Mouse (Mus musculus): ENCODE data around the gene Cep170b.
A peak's percentile ranks its signal among the peaks of the same experiment; 100 is the strongest.

Gene Cep170b

DNA sequence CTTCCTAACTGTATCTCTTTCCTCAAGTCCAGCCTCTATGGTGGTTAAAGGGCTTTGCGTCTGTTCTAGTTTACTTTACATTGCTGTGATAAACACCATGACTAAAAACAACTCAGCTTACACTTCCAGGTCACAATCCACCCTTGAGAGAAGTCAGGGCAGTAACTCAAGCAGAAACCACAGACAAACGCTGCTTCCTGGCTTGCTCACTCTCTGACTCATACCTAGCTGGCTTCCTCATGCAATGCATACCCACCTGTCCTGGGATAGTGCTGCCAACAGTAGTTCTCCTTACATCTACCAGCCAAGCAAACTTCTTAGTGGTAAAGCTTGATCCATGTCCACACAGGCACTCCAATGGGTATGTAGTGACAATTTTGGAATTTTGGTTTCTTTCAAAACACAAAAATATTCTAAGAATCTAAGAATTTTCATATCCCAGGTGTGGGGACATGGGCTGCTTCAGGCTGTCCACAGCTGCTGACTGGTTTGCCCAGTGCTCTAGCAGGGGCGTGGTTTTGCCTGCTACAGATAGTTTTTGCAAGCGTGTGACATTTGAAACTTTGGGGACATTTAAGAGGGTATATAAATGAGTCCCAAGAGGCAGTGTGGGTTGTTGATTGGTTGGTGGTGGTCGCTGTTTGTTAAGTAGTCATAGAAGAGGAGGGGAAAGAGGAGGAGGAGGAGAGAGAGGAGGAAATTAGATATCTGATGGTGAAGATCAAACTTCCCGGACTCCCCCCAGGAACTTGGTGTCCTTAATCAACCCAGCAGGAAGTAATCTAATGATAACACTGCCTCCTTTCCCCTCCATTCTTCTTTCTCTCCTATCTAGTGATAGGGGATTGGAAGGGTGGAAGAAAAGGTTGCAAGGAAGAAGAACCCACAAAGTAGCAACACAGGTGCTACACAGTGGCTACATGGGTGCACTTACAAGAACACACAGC is 17.6 kb upstream of the Cep170b start:
- DNase-seq (ENCODE audit: low read depth, low spot score), result peak; percentile 86

- peak; percentile 82 for DNase-seq (ENCODE audit: low read depth, low spot score)
Observed at GRCm38 (mm10) chr12:112706704-112707572, 13.3 kb upstream of the Cep170b start.

- no peak for DNase-seq (ENCODE audit: low read depth, low spot score)
Observed at GRCm38 (mm10) chr12:112707573-112707869, 12.7 kb upstream of the Cep170b start.

DNA sequence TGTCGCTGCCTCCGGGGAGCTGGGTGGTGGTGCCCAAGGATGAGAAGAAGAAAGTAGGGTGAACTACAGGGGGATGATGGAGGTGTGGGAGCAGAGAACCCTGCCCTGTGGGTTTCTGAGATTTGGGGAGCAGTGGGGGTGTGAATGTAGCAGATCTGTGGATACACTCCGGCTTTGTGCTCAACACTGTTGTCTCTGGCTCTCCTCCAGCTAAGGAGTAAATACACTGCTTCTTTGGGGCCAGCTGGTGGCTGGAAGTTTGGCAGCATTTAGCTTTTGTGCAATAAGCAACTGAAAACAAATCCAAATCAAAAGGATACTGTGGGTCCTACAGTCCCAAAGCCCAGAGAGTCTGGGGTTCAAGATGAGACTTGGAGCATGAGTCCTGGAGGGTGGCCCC is 6.3 kb upstream of the Cep170b start:
- DNase-seq (ENCODE audit: low read depth, low spot score), result peak; percentile 69

DNA sequence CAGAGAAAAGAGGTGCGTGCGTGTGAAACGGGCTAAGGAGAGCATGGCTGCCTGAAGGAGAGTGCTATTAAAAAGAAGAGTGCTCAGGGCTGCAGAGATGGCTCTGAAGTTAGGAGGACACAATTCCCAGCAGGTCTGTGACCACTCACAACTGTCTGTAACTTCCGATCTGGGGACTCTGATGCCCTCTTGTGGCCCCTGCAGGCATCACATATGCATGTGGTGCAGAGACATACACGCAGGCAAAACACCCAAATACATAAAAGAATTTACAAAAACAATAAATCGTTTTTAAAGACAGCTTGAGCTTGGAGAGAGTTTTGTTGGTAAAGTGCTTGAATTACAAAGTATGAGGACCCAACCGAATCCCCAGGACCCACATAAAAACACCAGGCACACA is 3.1 kb upstream of the Cep170b start:
- peak; percentile 72 for DNase-seq (ENCODE audit: low read depth, low spot score)

DNA sequence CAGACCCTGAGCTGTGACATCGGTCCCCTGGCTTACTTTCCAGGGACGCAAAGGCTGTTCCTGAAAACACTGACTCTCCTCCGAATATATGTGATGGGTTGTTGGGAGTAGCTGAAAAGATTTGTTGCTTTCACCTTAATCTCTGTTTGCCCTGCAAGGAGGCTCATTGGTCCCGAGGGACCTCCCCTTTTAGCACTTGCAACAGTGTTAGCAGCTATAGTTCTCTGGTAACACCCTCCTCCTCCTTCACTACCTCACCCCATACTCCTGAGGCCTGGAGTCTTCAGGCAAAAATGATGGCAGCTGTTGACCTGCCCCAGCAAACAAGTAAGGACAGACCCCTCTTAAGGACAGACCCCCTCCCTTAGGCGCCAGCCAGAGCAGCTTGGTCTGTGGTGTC is 1.3 kb upstream of the Cep170b start:
- DNase-seq (ENCODE audit: low read depth, low spot score), result no peak

DNA sequence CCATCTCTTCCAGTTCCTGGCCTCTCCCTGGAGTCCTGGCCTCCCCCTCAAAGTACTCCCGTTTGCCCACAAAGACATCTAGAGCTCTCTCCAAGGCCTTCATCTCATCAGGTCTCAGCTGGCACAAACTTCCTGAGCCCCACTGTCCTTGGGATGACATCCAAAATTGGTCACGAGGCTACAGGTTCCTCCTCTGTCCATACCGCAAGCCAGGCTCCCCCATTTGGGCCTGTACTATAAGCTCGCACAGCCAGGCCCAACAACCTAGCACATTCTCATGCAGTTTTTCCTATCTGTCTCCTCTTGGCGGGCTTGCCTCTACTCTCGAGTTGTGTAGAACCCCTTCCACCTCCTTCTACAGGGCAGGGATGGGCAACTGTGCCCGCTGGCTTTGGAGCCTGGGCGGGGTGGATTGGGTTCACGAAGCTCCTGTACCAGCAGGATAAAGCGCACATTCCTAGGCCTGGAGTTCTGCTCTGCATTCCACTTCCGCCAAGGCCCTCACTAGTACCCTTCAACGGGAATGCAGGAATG is 702 bp downstream of the Cep170b start:
- no peak for DNase-seq (ENCODE audit: low read depth, low spot score)

DNA sequence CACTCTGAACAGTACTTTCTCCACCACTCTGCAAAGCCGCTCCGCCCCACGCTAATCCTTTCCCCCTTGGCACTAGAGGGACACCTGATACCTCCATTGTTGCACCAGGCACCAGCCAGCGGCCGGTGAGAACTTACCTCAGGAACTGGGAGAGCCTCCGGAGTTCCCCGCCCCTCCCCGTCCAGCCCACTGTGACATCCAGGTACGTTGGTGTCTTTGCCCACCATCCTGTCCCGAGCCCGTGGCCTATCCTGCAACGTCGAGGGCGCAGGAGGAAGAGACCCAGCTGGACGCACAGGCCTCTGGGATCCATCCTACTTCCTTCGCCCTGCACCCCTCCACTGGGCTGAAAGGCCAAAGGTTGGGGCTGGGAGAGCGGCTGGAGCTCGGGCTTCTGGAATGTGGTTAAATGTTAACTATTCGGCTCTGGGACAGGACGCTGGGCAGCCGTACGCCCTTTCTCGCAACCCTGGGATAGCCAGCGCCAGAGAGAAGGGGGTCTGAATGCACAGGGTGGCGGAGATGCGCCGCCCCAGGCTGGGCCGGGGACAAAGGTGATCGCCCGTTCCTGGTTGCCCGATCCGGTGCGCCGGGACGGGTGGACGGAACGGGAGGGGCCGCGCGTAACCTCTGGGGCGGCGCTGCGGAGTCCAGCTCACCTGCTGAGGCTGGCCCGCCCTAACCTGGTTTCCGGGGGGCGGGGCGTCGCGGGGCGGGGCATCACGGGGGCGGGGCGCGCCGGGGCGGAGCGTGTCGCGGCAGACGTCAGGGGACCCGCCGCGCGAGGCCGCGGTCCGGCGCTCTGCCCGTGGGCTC is 1.4 kb downstream of the Cep170b start:
- no peak for DNase-seq (ENCODE audit: low read depth, low spot score)

DNA sequence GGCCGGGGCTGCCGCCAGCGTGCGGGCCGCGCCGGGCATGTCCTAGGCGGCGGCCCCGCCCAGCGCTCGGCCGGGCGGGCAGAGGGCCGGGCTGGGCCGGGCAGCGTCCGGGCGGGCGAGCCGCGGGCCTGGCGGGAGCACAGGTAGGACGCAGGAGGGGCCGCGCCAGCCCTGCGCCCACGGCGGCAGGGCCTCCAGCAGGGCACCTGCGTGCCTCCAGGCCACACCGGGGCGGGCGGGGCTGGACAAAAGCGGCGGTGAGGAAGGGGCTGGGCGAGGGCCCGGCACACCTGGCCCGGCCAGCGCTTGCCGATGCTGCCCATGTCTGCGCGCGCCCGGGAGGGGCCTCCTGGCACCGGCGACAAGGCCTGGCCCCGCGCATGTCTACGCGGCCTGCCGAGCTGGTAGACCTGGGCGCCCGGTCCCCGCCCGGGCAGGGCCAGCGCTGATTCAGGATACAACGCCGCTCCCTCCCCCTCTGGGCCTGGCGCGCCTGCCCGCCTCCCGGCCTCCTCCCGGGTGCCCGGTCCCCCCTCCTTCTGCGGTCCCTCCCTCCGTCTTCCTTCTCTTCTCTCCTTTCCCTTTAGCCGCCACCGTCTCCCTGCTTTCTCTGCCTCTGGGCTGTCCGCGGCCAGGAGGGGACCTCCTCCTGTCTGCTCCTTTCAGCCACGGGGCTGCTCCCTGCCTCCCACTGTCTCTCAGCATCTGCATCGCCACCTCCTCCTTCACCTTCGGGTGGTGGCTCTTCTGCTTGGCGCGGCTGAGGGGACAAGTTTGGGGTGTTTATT is 2.2 kb downstream of the Cep170b start:
- peak; percentile 63 for DNase-seq (ENCODE audit: low read depth, low spot score)

DNA sequence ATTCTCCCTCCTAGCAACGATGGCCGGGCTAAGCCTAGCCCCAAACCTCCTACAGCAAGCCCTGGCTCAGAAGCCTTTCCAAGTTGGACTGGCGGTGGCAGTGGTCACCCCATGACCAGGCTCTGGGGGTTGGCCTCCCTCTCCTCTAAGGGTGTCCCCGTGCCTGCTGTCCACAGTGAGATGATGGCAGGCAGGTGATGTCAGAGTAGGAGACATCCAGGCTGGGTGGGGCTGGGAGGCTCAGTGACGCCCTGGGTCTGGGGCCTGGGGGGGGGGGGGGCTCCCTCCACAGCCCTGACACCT is 2.7 kb downstream of the Cep170b start:
- DNase-seq (ENCODE audit: low read depth, low spot score), result peak; percentile 42

- no peak for DNase-seq (ENCODE audit: low read depth, low spot score)
Observed at GRCm38 (mm10) chr12:112723445-112723844, 3.2 kb downstream of the Cep170b start.

DNA sequence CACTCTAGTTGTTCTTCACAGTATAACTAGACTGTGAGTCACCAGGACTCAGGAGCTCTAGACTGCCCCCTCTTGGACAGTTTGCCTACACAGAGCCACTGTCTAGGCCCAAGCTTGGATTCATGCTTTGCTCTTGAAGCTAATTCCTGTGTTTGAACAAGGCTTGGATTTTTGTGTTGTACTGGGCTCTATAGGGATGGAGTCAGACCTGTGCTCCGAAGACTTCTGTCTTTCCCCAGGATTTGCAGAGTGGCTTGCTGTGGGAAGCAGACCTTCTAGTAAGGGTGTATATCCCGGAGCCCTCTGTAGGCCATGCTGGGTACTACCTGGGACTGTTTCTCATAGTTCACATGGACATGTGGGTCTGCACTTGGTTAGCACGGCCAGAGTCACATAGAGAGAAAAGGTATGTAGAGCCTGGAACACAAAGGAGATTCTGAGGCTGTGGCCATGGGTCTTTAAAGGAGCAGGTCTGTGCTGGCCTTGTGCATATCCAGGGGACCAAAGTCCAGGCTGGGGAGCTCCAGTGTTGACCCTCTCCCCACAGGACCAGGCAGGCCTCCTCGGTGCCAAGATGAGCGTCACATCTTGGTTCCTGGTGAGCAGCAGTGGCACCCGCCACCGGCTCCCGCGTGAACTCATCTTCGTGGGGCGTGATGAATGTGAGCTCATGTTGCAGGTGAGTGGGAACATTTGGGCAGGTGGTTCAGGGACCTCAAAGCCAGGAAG is 4.0 kb downstream of the Cep170b start:
- peak; percentile 89 for DNase-seq (ENCODE audit: low read depth, low spot score)

GRCm38 (mm10) chr12:112727801-112728200 is 7.5 kb downstream of the Cep170b start:
- DNase-seq (ENCODE audit: low read depth, low spot score), result no peak

DNA sequence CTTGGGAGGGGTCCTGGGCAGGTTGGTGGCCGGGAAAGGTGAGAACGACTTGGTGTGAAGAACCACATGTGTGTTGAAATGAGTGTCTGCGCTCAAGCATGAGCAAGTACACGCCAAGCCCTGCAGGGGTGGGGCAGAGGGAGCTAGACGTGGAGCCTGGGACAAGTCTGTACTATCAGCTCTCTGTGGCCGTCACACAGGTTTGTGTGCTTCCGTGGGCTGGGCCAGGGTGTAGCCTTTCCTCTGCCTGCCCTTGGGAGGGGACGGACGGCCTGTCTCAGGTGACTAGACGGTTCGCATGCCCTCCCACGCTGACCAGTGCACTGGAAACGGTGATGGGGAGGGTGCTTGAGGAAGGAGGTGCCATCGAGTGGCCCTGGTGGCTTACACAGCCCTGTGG is 10.6 kb downstream of the Cep170b start:
- no peak for DNase-seq (ENCODE audit: low read depth, low spot score)

DNA sequence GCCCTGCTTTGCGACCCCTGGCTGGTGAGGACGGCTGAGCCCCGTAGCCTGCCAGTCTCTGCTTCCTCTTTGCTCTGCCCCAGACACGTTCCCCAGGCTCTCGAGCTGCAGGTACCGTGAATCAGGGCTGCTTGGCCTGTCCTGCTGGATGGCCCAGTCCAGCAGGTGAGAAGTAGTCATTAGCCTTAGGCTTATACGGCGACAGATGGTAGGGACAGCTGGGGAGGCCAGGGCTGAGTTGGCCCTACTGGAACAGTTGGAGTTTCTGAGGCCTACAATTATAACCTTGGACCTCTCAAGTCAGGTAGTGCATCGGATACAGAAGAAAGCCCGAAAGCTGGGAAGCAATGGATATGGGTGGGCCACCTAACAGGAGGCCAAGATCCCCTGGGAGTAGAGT is 12.3 kb downstream of the Cep170b start:
- DNase-seq (ENCODE audit: low read depth, low spot score), result no peak

- no peak for DNase-seq (ENCODE audit: low read depth, low spot score)
Observed at GRCm38 (mm10) chr12:112734108-112734820, 14.0 kb downstream of the Cep170b start.

DNA sequence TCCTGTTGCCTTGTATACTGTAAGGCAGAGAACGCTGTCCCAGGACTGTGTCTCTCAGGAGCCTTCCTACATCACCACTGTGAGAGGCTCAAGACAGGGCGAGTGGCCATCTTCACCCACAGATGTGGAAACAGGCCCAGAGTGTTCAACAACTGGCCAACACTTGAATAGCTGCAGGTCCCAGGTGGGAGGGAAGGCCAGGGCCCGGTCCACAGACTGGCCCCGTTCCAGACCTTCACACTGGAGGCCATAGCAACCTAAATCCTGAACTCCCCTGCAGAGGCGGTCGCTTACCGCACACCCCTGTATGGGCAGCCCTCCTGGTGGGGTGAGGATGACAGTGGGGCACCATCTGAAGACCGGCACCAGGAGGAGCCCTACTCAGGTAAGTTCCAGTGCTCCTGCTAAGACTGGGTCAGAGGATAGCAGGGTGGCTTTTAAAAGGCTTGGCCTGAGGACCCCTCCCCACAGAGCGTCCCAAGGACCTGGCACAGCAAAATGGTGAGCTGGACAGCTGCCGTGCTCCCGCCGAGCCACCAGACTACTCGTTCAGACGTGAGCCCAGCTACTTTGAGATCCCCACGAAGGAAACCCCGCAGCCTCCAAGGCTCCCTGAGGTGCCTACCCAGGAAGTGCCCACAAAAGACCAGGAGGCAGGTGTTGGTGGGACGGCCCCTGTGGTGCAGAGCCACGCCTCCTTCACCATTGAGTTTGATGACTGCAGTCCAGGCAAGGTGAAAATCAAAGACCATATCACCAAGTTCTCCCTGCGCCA is 14.8 kb downstream of the Cep170b start:
- DNase-seq (ENCODE audit: low read depth, low spot score), result no peak

- no peak for DNase-seq (ENCODE audit: low read depth, low spot score)
Observed at GRCm38 (mm10) chr12:112735896-112736635, 15.8 kb downstream of the Cep170b start.
